Mouse (Mus musculus): ENCODE data around the gene Jph4.

Gene Jph4

DNA sequence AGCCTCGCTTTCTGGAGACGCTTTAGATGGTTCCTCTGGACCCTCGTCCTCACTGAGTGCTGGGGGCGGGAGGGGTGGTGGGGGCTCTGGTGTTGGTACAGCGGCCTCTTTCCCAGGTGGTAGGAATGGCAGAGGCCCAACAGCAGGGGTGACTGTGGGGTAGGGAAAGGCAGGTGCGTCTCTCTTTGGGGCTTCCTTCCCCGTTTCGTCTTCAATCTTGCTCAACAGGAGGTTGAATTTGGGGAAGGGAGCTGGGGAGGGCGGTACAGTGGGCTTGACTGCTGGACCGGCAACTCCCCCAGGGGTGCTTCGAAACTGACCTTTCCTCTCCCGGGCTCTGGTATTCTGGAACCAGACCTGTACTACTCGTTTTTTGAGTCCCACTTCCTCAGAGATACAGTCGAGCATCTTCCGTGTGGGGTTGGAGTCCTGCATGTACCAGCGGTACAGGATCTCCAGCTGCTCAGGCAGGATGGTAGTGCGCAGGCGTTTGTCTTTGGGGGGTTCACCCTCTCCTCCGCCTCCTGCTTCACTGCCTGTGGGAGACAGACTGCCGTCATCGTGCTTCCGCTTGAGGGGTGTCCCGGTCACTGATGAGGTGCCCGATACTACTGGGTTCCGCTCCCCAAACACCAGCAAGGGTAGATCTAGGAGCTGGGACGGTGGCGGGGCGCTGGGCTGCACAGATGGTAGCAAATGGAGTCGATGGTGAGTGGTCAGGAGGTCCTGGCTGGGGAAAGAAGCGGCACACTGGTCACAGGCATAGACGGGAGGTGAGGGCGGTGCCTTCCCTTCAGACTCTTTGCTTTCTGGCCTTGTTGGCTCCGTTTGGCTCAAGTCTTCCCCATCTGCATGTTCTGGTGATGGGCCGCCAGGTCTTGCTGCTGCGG, 52.0 kb downstream of the Jph4 start:
- DNase-seq (ENCODE audit: low spot score) = no peak

DNA sequence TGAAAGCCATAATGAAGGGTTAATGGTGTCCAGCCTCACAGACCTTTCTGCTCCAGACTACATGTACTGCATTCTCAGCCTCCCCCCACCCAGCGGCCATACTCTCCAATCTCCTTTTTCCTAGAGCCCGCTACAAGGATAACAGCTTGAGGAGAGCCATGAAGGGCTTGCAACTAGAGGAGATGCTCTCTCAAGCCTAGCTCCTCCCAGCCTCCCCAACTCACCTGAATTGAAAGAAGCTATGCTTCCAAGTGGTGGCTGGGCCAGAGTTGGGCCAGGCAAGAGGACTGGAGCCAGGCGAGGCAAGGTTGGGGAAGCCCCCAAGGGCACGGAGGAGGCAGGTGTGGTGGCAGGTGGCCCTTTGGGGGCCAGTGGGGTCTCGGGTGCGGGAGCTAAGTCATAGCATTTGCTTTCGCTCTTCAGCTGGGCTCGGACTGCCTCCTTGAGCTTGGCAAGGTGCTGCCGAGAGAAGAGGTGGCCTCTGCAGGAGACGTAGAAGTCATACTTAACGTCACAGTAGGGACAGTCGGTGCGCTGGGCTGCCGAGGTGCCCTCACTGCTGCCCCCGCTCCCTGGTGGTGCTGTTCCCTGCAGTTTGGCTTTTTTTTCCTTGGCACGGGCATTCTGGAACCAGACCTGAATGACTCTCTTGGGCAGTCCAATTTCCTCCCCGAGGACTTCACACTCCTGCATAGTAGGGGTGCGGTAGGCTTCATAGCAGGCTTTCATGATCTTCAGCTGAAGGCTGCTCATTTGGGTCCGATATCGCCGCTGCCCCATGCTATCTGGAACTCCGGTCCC, 53.0 kb downstream of the Jph4 start:
- DNase-seq (ENCODE audit: low spot score) = no peak

DNA sequence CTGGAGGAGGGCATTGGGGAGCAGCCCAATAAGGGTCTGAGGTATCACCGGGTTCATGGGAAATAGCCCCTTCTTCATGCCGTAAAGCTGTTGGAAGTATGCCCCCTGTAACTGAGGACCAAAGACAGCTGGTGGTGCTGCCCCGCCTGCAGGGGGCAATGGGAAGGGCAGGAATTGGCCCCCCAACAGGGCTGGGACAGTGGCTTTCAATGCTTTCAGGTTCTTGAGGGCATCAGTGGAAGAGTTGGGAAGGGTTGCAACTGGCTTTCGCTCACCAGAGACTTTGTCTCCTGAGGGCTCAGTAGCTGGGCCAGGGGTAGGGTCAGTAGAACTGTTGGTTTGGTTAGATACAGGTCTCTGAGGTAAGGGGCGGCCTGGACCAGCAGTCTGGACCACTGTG, 53.6 kb downstream of the Jph4 start:
- no peak for DNase-seq (ENCODE audit: low spot score)

DNA sequence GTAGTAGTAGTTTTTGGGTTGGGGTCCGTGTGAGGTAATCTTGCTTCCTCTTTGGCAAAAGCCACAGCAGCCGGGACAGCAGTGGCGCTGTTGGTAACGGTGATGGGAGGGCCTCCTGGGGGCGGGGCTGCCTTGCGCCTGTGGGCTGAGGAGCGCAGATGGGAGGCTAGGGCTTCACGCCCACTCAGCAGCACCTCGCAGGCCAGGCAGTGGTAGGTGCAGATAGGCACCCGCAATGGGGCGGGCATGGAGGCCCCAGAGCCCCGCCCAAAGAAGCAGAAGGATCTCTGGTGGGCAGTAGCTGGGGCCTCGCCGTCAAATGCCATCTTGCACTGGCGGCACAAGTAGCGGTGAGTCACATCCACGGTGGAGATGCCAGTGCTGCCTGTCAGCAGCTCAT, 54.1 kb downstream of the Jph4 start:
- DNase-seq (ENCODE audit: low spot score) = no peak

DNA sequence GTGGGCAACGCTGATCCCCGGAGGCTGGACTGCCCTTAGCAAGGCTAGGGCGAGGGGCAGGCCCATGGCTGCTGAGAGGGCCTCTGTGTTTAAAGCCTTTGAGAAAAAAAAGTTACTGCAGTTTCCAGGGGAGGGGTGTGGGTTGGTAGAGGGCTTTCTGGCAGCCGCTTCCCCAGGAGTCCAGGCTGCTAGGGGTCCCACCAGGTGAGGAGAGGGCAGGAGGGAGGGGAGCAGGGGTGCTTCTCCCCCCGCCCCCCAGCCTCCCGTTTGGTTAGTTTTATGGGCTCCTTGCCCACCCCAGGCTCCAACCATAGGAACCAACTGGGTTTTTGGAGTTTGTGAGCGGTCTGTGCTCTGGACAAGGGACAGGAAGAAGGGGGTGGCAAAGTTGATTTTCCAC, 54.9 kb downstream of the Jph4 start:
- no peak for DNase-seq (ENCODE audit: low spot score)

DNA sequence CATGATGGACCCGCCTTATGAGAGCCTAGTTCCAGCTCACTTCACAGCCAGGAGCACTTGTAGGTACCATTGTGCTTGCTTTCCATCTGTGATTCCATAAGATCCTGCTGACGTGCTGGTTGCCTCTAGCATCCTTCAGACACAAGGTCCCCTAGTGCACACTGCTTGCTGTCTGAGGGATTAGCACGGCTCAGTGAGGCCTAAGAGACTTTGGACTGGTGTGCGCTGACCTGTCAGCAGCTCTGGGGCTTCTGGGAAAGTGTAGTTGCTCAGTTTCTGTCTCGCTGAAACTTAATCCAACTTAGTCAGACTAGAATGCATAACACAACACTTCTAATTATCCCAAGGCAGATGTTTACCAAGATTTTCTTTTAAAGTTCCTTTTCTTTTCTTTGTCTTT, 56.8 kb downstream of the Jph4 start:
- DNase-seq (ENCODE audit: low spot score) = peak; percentile 43

DNA sequence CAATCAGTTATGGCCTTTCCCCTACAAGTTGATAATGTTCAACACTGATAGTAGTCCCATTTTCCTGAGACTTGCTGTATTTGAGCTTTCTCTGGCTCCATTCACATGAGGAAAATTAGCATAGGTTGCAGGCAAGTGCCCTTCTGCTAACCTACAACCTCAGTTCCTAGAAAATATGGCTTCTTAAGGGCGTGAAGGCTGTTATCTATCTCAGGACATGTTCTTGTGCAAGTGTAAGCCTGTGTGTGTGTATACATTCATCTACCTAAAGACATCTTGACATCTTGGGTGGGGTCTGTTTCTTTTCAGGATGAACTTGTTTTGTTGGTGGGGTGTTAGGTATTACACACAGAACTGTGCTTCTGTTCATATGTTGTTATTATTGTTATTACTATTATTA, 57.7 kb downstream of the Jph4 start:
- DNase-seq (ENCODE audit: low spot score) = no peak

Measured in retina, embryonic 14.5 days (tissue).